Mouse (Mus musculus) neural tube, embryonic 11.5 days (tissue): Measurements from ENCODE around the gene Leng8. TPM values are rescaled to one million over a fixed set of nuclear protein-coding genes. Genes with fewer than 3 reads are reported as not detected.

Experiments
- ATAC-seq: fragments of 200-750 bp; cut with Nextera tagmentation; 2 replicates; pipeline ENCODE4 v1.8.0; 2017; ENCODE audit warnings: moderate number of reproducible peaks, mild to moderate bottlenecking, moderate TSS enrichment, moderate library complexity; ENCODE audit not compliant: insufficient read depth, low FRiP score, low TSS enrichment
- DNase-seq: peaks from one replicate; pipeline ENCODE4 v3.0.0-alpha.2; 2015; ENCODE audit warnings: low spot score
- H3K27ac ChIP-seq: fragments of 300-500 bp; sonication (generic); 2 replicates; pipeline ENCODE4 v1.5.1; 2014; ENCODE audit warnings: low read depth, mild to moderate bottlenecking, low read length
- H3K27me3 ChIP-seq: fragments of 300-500 bp; sonication (generic); 2 replicates; pipeline ENCODE4 v1.6.1; 2014; ENCODE audit warnings: mild to moderate bottlenecking, low read length, mixed read lengths; ENCODE audit not compliant: control insufficient read depth, insufficient read depth
- H3K36me3 ChIP-seq: fragments of 300-500 bp; sonication (generic); 2 replicates; pipeline ENCODE4 v1.6.1; 2014; ENCODE audit warnings: mild to moderate bottlenecking, low read length, moderate library complexity, mixed read lengths; ENCODE audit not compliant: control insufficient read depth, insufficient read depth
- H3K4me1 ChIP-seq: fragments of 300-500 bp; sonication (generic); 2 replicates; pipeline ENCODE4 v1.6.1; 2014; ENCODE audit warnings: low read length, mixed read lengths; ENCODE audit not compliant: control insufficient read depth, insufficient read depth
- H3K4me2 ChIP-seq: fragments of 300-500 bp; sonication (generic); 2 replicates; pipeline ENCODE4 v1.6.1; 2014; ENCODE audit warnings: low read depth, mild to moderate bottlenecking, moderate library complexity
- H3K4me3 ChIP-seq: fragments of 300-500 bp; sonication (generic); 2 replicates; pipeline ENCODE4 v1.5.1; 2014; ENCODE audit warnings: low read depth, low read length
- H3K9ac ChIP-seq: fragments of 300-500 bp; sonication (generic); 2 replicates; pipeline ENCODE4 v1.6.1; 2014; ENCODE audit warnings: mild to moderate bottlenecking, low read length
- H3K9me3 ChIP-seq: fragments of 300-500 bp; sonication (generic); 2 replicates; pipeline ENCODE4 v1.6.1; 2016; ENCODE audit warnings: low read length; ENCODE audit not compliant: control insufficient read depth
- WGBS: fragments of 180-500 bp; shearing (Covaris S2); extraction: QIAGEN DNeasy Blood & Tissue Kit; methylation state at CpG from one replicate; pipeline ENCODE4 v1.1.7; 2014; 5-methylcytosine and 5-hydroxymethylcytosine counted together
- polyA plus RNA-seq: library from polyadenylated mRNA; unstranded; fragments of >200 nt; fragmentation: Nextera tagmentation; extraction: Ambion mirVana; gene quantifications from 2 replicates; pipeline ENCODE4 v1.2.1, GENCODE M21; 2014

Gene Leng8
- polyA plus RNA-seq, 1 experiment from 2014 or later = 50.3 TPM

DNA sequence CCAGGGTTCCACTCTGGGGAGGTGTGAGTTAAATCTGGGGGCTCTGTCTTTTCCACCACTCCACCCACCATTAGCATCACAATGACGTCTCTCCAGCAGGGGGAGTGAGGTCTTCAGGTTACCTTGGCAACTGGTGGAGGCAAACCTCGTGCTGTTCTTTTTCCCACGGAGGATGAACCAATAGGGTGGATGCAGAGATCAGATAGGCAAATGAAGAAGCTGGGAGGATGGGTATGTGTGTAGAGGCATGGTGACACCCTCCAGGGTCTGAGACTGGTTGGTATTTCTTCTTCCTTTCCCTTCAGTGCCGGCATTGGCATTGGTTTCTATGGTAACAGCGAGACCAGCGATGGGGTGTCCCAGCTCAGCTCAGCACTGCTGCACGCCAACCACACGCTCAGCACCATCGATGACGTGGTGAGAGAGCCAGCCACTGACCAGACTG lies 12.5 kb upstream of the Leng8 start:
- peak overlapping the region; percentile 30 for H3K4me2 ChIP-seq
- 2% methylated on average over 10 of the region's 10 CpGs for WGBS
- H3K9ac ChIP-seq = no peak overlapping the region; the same call in 1 of the 2 replicates
- peaks cover 19% of the 10 kb centered on the region for H3K4me1 ChIP-seq
- peak; percentile 85 for DNase-seq
- peak overlapping the region; percentile 82 for H3K27ac ChIP-seq
- H3K9me3 ChIP-seq = no peaks in the 10 kb centered on the region
- H3K36me3 ChIP-seq = peaks cover 2% of the 10 kb centered on the region; the same call in 1 of the 2 replicates
- ATAC-seq = peak; percentile 87
- H3K4me3 ChIP-seq = peak overlapping the region; percentile 14
- H3K27me3 ChIP-seq = no peaks in the 10 kb centered on the region

DNA sequence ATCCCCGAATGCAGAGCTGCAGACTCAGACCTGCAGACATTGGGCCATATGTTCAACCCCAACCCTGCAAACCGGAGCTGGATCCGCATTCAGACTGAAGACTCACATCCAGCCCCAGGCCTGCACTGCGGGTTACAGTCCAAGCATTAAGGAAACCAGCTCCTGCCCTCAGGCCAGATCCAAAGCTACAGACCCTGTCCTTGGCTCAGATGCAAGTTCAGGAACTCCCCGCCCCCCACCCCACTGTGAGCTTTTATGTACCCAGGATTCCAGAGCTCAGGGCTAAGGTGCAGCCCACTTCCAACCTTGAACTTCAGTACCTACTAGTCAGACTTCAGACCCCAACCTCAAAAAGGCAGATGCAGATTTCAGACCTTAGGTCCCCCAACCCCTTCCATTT lies 12.0 kb upstream of the Leng8 start:
- peak; percentile 7; the same call in 1 of the 2 replicates for ATAC-seq
- Histone ChIP-seq H3K27ac (peak overlapping the region; percentile 82), H3K9ac (peak overlapping the region; percentile 26; the same call in 1 of the 2 replicates), H3K36me3 (peaks cover 2% of the 10 kb centered on the region; the same call in 1 of the 2 replicates), H3K4me2 (peak overlapping the region; percentile 30), H3K9me3 (no peaks in the 10 kb centered on the region), H3K4me1 (peaks cover 19% of the 10 kb centered on the region), H3K4me3 (peak overlapping the region; percentile 14), H3K27me3 (no peaks in the 10 kb centered on the region)
- 18% methylated on average over 5 of the region's 5 CpGs for WGBS
- no peak for DNase-seq

DNA sequence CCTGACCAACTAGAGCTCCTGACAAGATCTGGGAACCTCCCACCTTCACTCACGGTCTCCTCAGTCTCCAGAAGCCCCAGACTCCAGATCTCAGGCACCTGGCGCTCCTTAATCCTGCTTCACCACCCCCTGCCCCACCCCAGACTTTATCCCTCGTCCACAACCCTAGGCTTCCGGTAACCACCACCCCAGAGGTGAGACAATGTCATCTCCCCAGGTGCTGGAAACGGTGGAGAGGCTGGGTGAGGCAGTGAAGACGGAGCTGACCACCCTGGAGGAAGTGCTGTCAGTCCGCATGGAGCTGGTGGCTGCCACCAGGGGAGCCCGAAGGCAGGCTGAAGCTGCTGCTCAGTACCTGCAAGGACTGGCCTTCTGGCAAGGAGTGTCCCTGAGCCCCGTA lies 11.5 kb upstream of the Leng8 start:
- H3K4me2 ChIP-seq = no peak overlapping the region
- no peak overlapping the region for H3K9ac ChIP-seq
- H3K36me3 ChIP-seq = peaks cover 2% of the 10 kb centered on the region; the same call in 1 of the 2 replicates
- peaks cover 19% of the 10 kb centered on the region for H3K4me1 ChIP-seq
- H3K27me3 ChIP-seq = no peaks in the 10 kb centered on the region
- H3K4me3 ChIP-seq = no peak overlapping the region
- no peak for DNase-seq
- 35% methylated on average over 9 of the region's 9 CpGs for WGBS
- H3K9me3 ChIP-seq = no peaks in the 10 kb centered on the region
- no peak for ATAC-seq
- H3K27ac ChIP-seq = peak overlapping the region; percentile 82

DNA sequence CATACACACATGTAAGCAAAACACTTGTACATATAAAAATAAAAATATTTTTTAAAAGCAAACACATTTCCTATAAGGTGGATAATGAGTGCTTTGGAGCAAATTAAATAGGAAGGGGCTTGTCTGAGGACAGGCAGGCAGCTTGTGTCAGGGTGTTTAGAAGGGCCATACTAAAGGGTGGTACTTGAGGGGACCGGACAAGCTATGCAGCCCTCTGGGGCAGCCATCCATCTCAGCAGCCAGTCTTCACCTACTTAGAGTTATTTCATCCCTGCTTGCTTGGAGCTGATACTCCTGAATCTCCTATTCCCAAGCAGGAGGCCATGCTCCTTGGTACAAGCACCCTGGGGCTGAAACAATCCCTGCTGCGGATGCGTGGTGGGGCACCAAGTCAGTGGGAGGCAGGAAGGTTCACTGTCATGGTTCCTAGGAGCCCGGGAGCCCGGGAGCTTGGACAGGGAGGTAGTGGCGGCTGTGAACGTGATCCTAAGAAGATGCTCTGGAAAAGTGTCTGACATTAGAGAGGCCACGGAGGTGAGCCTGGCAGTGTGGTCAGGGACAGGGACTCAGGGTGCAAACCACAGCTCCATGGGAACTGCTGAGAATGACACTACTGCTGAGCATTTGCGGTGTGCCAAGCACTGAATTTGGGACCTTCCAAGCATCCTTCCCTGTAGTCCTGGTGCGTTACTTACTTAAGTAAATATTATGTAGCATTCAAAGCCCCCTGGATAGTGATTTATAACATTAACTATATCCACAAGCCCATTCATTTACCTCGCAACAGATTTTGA lies 9.7 kb upstream of the Leng8 start:
- H3K9ac ChIP-seq = no peak overlapping the region
- ATAC-seq (no peak), DNase-seq (no peak)
- H3K27me3 ChIP-seq = no peaks in the 10 kb centered on the region
- no peak overlapping the region for H3K4me3 ChIP-seq
- WGBS = 90% methylated on average over 11 of the region's 11 CpGs
- no peak overlapping the region for H3K4me2 ChIP-seq
- no peaks in the 10 kb centered on the region for H3K9me3 ChIP-seq
- H3K4me1 ChIP-seq = peaks cover 19% of the 10 kb centered on the region
- H3K36me3 ChIP-seq = peaks cover 4% of the 10 kb centered on the region; the same call in 1 of the 2 replicates
- no peak overlapping the region for H3K27ac ChIP-seq

DNA sequence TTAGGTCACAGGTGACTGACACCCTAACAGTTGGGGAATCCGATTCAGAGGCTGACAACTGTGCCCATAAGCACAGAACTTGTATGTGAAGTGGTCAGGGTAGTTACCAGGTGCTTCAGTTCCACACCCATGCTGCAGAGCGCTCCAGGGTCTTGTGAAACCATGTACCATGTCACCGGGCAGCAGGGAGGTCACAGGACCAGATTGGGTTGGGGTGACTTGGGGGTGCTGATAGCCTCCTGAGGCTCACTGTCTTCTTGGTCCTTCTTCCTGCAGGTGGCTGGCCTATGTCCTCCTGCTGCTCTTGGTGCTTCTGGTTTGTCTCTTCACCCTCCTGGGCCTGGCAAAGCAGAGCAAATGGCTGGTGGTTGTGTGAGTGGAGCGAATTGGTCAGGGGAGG lies 8.9 kb upstream of the Leng8 start:
- Histone ChIP-seq H3K27me3 (no peaks in the 10 kb centered on the region), H3K36me3 (peaks cover 4% of the 10 kb centered on the region; the same call in 1 of the 2 replicates), H3K27ac (no peak overlapping the region), H3K4me1 (peaks cover 14% of the 10 kb centered on the region), H3K4me2 (no peak overlapping the region), H3K4me3 (no peak overlapping the region), H3K9ac (no peak overlapping the region), H3K9me3 (no peaks in the 10 kb centered on the region)
- ATAC-seq = no peak
- no peak for DNase-seq
- WGBS = 92% methylated on average over 4 of the region's 4 CpGs

DNA sequence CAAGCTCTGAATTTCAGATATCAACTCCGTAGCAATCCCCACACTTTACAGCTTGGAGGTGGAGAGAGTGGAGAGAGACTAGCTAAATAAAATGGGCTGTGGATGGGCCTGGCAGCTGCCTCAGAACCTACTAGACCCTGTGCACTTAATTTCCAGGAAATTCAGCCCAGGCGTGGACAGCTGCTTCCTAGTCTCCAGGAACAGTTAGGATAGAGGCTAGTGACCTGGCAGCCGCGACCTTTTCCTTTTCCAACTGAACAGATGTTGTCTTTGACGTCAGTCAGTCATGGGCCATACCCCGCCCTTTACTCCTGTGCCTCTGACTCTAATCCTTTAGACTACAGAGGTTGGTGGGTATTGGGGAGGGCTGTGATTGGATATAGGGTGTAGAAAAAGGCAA lies 8.0 kb upstream of the Leng8 start:
- no peak overlapping the region; the same call in 1 of the 2 replicates for H3K9ac ChIP-seq
- peaks cover 14% of the 10 kb centered on the region for H3K4me1 ChIP-seq
- ATAC-seq (no peak), DNase-seq (no peak)
- no peak overlapping the region for H3K4me3 ChIP-seq
- H3K27me3 ChIP-seq = no peaks in the 10 kb centered on the region
- WGBS = 70% methylated on average over 6 of the region's 6 CpGs
- H3K9me3 ChIP-seq = no peaks in the 10 kb centered on the region
- H3K36me3 ChIP-seq = peaks cover 4% of the 10 kb centered on the region; the same call in 1 of the 2 replicates
- no peak overlapping the region for H3K4me2 ChIP-seq
- H3K27ac ChIP-seq = no peak overlapping the region

DNA sequence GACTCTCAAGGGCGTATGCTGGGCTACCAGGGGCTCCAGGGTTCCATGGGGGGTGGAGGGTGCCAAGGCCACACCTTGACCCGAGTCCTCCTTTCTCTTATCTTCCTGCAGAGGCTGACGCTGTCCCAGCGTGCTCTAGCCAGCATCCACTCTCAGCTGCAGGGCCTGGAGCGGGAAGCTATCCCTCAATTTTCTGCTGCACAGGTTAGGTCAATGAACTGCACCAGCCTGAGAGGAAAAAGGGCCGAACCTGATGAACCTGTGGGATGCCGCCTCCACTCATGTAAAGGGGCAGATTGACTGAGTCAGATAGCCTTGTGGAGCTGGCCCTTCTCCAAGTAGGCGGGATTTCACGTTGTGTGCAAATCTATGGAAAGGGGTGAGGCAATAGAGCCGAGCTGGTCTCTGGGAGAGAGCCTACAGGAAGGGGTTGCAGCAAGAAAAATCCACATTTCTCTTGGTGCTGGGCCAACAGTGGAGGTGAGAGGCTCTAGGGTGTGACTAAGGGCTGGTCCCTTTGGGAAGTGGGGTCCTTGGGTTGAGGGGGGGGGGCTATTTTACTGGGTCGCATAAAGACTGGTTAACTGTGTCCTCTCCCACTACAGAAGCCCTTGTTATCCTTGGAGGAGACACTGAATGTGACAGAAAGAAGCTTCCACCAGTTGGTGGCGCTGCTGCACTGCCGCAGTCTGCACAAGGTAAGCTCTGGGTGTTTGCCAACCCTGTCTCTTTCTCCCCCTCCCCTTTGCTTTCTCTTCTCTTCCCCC lies 6.0 kb upstream of the Leng8 start:
- WGBS = 46% methylated on average over 13 of the region's 13 CpGs
- Histone ChIP-seq H3K4me3 (no peak overlapping the region), H3K27ac (peak overlapping the region; percentile 49; the same call in 1 of the 2 replicates), H3K36me3 (peaks cover 4% of the 10 kb centered on the region; the same call in 1 of the 2 replicates), H3K9ac (no peak overlapping the region), H3K27me3 (no peaks in the 10 kb centered on the region), H3K4me1 (no peaks in the 10 kb centered on the region), H3K9me3 (no peaks in the 10 kb centered on the region), H3K4me2 (no peak overlapping the region)
- DNase-seq (peak; percentile 89), ATAC-seq (peak; percentile 74)

DNA sequence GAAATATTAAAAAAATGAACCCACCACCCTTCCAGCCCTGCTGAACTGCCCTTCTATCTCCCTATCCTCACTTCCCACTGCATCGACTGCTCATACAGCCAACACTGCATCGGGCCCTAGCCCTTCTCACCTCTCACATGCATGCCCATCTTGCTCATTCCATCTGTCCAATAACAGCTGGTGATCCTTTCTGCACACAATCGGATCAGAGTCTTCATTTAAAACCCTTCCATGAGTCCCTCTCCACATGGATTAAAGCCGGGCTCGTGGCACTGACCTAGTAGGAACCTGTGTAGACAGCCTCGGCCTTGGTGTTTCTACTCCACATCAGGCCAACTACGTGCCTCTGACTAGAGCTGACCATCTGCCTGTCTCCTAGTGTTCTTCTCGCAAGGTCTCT lies 4.9 kb upstream of the Leng8 start:
- no peak for DNase-seq
- Histone ChIP-seq H3K4me2 (no peak overlapping the region), H3K27ac (no peak overlapping the region), H3K4me1 (no peaks in the 10 kb centered on the region), H3K9ac (no peak overlapping the region), H3K36me3 (peaks cover 4% of the 10 kb centered on the region; the same call in 1 of the 2 replicates), H3K27me3 (no peaks in the 10 kb centered on the region), H3K9me3 (no peaks in the 10 kb centered on the region), H3K4me3 (no peak overlapping the region)
- 92% methylated on average over 8 of the region's 8 CpGs for WGBS
- ATAC-seq = no peak
